Mouse (Mus musculus) left cerebral cortex, postnatal 36 days (tissue): Measurements from ENCODE around the gene Cited2. TPM values are rescaled to one million over a fixed set of nuclear protein-coding genes. Genes with fewer than 3 reads are reported as not detected.

Experiments
- DNase-seq, 2 experiments: peaks; one replicate each; pipeline ENCODE4 v3.0.0; 2021 to 2022; ENCODE audit warnings: low spot score in 2 of 2, mixed read lengths in 1 of 2
- intact Hi-C: fragments of 180-260 bp; cut with DNase I; formaldehyde crosslinking; loops from one replicate; pipeline ENCODE4 v1.15.1; 2025
- total RNA-seq, 2 experiments: library from RNA; stranded (reverse); gene quantifications; 2 replicates each; pipeline ENCODE4 v1.2.3; 2021

Gene Cited2
- total RNA-seq, 2 experiments from 2014 or later, result 44.2 to 45.0 TPM

GRCm38 (mm10) chr10:17769856-17770255 lies 46.8 kb downstream of the Cited2 start:
- intact Hi-C loops, result no loop called here
- DNase-seq, result no peak

- intact Hi-C loops, result no loop called here
- DNase-seq, result no peak
Observed at GRCm38 (mm10) chr10:17772364-17772763, 49.3 kb downstream of the Cited2 start.

GRCm38 (mm10) chr10:17774366-17774765 lies 51.3 kb downstream of the Cited2 start:
- intact Hi-C loops, result no loop called here
- DNase-seq, result no peak

GRCm38 (mm10) chr10:17775079-17775478 lies 52.1 kb downstream of the Cited2 start:
- no peak for DNase-seq
- intact Hi-C loops, result no loop called here

Other genes with a start within 250 kb of the Cited2 start
- gene Txlnb, start 73.0 kb downstream of the Cited2 start, total RNA-seq, result under 1 TPM; 0.34 to 0.67 TPM
- gene Heca, start 224.8 kb downstream of the Cited2 start, total RNA-seq, result 10 to 100 TPM; 24.8 to 27.8 TPM